Mouse (Mus musculus) stomach, postnatal 0 days (tissue): ENCODE measurements around the gene H1foo.

Source experiments
- CTCF ChIP-seq: IDR thresholded peaks from 2 replicates; pipeline ENCODE4 v1.5.1; 2016; ENCODE audit warnings: antibody characterized with exemption, low read depth, mild to moderate bottlenecking, moderate library complexity
- EP300 ChIP-seq: optimal IDR thresholded peaks from 2 replicates; pipeline ENCODE3; 2016; ENCODE audit warnings: antibody characterized with exemption

- TF ChIP-seq CTCF (no peak), EP300 (no peak)
Observed at GRCm38 (mm10) chr6:115959151-115959691, 14.5 kb downstream of the H1foo start.
